Mouse (Mus musculus): Measurements from ENCODE around the gene Sec14l1. TPM values are rescaled to one million over a fixed set of nuclear protein-coding genes. Genes with fewer than 3 reads are reported as not detected.

Sec14l1 gene
- total RNA-seq, 2 experiments from 2014 or later: 235 to 245 TPM

DNA sequence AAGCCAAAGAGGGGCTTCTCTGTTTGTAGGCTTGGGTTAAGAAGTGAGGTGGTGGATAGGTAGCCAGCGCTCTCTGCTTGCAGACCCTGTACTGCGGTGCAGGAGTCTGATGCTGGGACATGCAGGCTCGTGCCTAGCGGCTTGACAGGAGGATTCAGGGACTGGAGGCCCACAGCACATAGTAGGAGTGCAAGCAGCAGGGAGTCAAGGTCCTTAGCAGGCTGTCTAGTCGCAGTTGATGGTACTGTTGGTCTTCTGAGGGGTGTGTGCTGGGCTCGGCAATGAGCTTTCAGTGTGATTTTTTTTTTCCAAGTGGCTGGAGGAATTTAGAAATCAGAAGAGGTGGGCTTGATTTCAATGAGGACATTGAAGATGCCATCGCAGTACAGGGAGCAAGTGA lies 36.5 kb downstream of the Sec14l1 start:
- no peak for DNase-seq (ENCODE audit: low spot score in 2 of 2)

DNA sequence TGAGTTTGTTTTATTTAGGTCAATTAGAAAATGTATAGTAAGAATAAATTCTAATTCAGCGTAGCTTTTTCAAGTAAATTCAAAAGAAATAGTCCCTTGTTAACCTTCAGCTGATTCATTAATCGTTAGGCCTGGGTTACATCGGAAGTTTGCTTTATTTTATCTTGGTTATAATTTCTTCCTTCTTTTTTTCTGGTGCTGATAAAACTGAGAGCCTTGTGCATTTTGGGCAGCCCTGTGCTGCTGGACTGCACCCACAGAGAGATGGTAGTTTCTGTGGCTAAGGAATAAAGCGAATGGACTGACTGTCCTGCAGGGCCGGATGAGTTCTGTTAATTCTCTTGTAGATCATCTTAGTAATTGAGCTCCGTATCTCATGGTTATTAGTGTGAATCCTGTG lies 37.6 kb downstream of the Sec14l1 start:
- DNase-seq (ENCODE audit: low spot score in 2 of 2): no peak

DNA sequence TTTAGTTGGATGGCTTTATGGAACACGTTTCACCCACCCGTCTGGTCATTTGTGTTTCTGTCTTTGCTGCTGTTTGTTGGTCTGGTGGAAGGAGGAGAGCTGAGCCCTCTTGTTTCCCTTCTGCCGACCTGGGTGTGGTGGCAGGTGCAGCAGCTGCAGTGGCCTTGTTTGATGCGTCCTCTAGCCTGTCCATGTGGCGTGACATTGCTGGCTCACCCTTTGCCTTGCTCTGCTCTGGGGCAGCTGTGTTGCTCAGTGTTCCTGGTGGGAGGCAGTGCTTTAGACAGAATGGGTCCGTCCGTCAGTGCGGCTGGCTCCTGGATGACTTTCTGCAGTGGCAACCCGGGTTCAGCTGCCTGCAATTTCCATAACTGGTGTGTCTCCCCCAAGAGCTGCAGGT lies 38.6 kb downstream of the Sec14l1 start:
- no peak for DNase-seq (ENCODE audit: low spot score in 2 of 2)

DNA sequence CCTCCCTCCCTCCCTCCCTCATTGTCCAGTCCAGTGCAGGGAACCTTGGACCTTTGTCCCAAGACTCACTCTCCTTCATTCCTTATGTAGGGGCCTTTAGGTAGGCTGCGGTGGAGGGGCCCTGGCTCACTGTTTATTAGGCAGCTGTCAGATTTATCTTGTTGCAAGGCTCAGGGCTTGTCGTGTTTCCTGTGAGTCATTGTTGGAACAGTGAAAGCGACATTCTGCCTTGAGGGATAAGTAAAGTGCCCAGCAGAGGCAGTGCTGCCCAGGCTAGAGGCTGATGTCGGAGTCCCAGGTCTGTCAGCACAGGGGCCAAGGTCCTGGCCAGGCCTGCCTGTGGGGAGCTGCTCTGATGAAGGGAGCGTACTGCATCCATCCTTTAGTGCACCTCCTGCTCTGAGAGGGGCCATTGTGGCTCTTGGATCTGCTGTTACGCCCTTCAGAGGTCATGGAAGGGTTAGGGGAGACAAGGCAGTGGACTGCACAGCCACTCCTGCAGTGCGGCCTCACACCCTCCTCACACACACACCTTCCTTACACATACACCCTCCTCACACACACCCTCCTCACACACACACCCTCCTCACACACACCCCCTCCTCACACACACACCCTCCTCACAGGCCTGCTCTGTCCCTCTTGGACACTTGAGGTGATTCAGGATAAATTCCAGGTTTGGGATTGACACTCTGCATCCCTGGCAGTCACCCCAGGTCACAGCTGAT lies 39.3 kb downstream of the Sec14l1 start:
- no peak for DNase-seq (ENCODE audit: low spot score in 2 of 2)

DNA sequence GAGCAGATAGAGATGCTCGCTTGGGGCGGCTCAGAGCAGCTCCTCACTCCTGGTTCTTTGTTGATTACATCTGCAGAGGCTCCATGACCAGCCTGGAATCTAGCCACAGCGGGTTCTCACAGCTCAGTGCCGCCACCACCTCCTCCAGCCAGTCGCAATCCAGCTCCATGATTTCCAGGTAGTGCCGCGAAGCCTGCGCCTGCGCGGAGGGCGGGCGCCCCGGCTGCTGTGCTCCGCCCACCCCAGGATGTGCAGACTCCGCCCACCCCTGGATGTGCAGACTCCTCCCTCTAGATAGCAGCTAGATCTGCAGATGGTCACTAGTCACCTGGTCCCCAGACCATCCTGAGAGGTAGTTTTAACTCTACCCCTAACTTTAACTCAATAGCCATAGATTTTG lies 41.8 kb downstream of the Sec14l1 start:
- DNase-seq (ENCODE audit: low spot score in 2 of 2): no peak

DNA sequence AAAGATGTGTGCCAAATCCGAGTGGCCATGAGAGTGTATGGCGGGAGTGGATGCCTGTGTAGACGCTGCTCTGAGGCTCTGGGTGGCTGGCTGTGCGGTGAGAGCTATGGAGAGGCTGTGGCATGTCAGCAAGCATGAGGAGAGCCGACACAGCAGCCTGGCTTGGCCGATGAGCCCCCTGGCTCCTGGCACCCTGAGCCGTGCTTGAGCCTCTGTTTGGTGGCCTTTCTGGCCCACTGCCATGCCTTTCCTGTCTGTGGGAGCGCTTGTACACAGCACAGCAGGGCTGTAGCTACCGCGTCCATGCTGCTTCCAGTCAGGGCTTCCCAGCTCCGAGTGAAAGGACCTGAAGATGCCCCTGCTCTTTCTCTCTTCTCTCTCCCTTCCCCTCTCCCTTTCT lies 43.4 kb downstream of the Sec14l1 start:
- peak in 1 of 2 experiments; percentile 57 for DNase-seq (ENCODE audit: low spot score in 2 of 2)

DNA sequence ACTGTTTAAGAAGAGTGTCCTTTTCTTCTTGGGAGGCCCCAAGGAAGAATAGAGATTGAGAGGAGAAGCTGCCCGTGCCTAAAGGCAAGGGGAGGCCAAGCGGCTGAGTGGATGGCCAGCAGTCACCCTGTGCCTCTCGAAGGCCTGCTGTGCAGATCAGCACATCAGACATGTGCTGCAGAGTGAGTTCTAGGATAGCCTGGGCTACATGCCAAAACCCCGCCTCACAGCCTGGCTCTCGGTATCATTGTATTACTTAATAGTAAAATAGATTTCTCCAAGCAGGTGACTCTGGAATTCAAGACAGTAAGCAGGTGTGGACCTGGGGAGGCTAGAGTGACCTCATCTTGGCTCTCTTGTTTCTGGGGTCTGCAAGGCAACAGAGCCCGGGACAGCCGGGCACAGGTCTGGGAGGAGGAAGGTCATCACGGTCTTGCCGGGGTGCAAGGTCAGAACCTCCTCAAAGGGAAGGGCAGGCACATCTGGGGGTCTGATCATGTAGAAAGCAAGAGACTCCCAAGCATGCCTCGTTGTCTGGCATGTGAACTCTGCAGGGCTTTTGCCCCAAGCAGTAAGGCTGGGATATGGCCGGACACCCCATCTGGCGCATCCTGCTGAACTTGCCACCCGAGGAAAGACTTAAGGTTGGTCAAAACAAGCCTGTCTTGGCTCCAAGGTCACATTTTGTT lies 44.4 kb downstream of the Sec14l1 start:
- peak in 1 of 2 experiments; percentile 66 for DNase-seq (ENCODE audit: low spot score in 2 of 2)

DNA sequence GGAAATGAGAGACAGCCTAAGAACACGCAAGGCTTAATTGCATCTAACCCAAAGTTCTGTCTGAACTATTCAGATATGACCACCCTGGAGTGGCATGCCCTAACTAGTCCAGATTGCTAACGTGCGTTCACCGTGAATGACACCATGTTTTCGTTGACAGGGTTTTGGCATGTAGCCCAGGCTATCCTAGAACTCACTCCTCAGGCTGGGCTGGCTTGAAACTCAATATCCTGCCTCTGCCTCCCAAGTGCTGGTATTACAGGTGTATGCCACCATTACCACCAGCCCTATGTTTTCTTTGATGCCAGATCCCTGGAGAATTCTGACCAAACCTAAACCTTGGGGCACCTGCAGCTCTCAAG lies 45.0 kb downstream of the Sec14l1 start:
- no peak for DNase-seq (ENCODE audit: low spot score in 2 of 2)

DNA sequence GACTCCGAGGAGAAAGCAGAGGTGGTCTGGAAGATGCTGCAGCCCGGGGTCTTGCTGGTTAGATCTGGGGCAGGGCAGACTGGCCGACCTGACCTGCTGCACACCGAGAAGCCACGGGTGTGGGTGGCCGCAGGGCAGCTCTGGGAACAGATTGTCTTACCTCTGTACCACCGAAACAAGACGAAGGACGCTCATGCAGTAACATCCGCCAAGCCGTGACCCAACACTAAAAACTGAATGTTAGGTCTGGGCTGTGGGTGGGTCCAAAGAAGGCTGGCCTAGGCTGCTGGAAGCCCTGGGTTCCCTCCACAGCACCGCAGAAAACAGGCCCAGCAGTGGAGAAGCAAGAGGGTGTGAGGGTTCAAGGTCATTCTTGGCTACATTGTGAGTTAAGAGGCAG lies 45.8 kb downstream of the Sec14l1 start:
- no peak for DNase-seq (ENCODE audit: low spot score in 2 of 2)

DNA sequence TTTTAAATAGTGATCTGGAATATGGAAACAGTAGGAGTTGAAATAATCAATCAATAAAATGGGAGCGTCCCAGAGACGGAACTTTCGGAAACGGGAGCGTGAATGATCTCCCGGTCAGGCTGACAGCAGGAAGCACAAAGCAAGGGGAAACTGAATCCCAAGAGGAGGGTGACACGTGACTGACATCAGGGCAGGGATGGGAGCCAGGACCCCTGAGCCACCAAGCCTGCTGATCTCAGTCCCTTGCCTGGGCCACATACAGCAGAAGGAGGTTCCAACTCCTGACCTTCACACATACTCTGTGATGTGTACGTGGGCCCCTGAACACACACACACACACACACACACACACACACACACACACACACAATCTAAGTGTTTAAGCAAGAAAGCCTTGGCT lies 46.6 kb downstream of the Sec14l1 start:
- DNase-seq (ENCODE audit: low spot score in 2 of 2): no peak

DNA sequence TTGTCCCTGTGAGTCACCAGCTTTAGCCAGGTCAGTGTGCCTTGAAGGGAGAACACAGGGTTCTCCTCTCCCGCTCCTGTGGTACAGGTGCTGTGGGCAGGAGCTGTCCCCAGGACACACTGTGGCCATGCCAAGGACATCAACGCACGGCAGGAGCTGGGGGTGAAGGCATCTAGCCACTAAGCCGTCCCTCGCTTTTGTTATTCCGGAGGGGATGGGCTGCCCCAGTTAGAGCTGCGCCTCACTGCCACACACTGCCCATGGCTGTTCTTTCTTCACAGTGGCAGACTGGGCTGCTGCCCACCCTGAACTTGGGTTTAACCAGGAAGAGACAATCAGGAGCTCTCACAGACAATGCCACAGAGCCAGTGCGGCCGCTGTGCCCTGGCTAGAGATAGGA lies 48.1 kb downstream of the Sec14l1 start:
- DNase-seq (ENCODE audit: low spot score in 2 of 2): no peak

DNA sequence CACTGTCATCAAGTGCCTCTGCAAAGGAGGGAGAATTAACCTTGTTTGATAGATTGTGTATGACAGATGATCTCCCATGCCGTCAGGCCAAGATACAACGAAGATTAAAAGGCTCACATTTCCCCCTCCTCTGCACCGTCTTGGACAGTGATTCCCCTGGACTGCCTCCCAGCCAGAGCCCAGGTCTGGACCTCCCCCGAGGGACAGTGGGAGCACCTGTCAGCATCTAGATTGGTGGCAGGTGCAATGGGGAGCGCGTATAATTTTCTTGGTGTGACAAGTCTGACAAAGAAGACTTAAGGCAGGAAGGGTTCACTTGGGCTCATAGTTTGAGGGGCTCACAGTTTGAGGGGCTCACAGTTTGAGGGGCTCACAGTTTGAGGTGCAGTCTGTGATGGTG lies 48.8 kb downstream of the Sec14l1 start:
- no peak for DNase-seq (ENCODE audit: low spot score in 2 of 2)

DNA sequence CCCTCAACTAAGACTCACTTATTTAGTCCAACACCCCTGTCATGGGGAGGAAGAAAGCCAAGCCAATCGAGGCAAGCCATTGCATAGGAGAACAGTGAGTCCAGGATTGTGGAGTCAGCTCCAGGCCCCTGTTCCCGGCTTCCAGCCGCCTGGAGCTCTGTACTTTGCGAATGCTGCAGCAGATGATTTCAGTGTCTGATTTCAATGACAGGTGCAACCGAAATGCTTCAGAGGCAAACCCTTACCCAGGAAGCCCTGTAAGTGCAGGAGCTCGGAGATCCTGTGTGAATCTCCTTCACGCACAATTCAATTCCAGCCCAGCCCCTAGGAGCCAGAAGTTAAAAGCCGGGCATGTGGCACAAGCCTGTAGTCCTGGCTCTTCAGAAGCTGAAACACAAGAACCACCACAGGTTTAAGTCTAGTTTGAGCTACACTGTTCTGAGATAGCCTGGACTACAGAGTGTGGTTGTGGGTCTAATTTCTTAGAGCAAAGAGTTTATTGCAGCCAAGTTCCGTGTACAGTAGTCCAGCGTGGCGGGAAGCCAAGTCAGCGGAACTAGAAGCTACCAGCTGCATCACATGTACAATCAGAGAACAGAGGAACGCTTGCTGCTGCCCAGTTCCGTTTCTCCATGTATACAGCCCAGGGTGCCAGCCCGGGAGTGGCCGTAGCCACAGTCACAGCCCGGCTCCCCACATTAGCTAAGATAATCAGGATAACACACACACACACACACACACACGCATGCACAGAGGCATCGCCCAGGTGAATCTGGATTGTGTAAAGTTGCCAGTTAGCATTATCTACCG lies 53.5 kb downstream of the Sec14l1 start:
- peak in 1 of 2 experiments; percentile 54 for DNase-seq (ENCODE audit: low spot score in 2 of 2)

DNA sequence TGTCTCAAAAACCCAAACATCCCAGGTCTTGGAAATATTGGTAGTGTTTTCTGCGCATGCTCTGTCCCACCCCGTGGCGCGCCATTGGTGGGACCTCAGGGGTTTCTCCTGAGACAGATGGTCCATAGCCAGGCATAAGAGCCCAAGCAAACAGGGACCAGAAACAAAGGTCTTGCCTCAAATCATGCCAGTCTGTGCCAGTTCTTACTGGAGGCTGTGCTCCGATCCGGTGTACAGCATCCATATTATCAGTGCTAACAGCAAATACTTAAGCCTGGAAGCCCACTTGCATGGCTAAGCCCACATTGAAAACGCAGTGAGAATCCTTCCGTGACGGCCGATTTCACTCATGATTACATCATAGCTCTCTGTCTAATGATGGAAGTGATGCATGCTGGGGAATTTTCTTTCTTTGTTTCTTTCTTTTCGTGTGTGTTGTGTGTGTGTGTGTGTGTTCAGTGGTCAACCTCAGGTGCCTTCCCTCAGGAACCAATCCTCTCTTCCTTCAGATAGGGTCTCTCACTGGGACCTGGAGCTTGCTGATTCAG lies 54.2 kb downstream of the Sec14l1 start:
- DNase-seq (ENCODE audit: low spot score in 2 of 2): no peak

DNA sequence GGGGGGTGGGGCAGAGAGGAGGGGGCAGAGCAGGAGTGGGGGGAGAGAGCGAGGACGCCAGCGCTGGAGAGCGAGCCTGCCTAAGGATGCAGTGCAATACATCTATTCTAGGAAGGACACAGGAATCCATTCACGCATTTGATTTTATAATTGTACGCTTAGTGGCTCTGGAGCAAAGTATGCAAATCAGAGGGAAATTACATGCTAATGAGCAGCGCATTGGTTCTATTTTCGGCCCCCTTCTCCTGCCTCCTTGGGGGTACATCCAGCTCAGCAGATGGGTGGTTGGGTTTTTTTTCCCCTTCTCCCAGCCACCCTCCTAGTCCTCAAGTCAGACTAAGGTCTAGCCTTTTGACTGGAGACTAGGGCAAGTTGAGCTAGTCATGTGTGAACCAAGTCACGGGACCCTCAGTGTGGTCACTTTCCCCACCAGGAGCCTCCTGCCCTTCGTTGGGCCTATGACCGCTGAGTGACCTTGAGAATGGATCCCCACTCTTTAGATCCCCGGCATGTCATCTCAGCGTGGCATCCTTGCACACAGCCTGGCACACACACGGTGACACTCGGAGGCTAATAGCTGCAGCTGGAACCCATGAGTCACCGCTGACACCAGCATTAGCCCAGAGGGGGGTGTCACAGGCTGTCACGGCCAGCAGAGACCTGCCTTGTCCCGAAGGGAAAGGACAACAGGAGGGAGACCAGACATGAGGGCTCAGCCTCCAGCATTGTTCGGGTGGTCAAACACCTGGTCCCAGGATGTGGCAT lies 55.0 kb downstream of the Sec14l1 start:
- peak in 1 of 2 experiments; percentile 43 for DNase-seq (ENCODE audit: low spot score in 2 of 2)

DNA sequence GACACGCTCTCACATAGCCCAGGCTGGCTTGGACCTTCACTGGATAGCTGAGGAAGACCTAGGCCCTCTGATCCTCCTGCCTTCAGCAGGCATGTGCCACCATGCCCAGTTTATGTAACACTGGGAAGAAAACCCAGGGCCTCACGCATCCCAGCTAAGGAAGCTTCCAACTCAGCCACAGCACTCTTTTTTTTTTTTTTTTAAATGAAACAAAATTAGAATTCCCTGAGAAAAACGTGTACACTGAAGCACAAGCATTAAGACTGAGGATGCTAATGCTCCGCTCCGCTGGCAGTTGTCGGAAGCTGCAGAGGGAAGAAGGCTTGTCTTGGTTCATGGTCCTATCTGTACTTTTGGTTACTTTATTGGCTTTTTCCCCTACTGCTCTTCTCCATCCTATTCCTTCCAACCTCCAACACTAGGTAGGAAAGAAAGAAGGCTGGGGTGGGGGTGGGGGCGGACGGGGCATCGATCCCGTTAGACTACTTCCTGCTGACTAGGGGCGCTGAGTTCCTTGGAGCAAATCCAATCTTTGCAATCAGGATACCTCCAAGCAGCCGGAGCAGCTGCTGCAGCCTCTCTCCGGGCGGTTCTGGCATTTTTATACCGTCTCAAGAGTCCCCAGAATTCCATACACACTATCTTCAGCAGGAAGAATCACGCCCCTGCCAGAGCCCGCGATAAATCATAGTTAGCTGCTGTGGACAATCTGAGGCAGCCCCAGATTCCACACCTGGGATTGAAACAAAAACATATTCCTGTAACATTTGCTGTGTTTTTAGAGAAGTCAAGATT lies 59.3 kb downstream of the Sec14l1 start:
- peak in 1 of 2 experiments; percentile 12 for DNase-seq (ENCODE audit: low spot score in 2 of 2)

DNA sequence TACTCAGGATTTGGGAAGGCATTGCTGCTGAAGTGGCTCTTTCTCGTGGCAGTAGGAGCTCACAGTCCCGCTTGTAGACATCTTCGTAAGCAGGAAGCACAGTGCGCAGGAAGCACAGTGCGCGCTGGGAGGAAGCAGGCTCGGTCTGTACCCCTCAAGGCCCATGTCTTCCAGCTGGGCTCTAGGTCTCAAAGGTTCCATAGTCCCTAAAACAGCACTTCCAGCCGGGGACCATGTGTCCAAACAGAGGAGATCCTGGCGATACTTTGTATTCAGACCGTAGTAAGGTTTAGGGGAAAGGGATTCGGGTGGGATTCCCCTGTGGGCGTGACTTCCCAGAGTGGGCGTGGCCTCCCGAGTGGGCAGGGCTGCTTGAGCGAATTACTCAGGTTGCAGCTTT lies 60.0 kb downstream of the Sec14l1 start:
- peak in 1 of 2 experiments; percentile 15 for DNase-seq (ENCODE audit: low spot score in 2 of 2)

DNA sequence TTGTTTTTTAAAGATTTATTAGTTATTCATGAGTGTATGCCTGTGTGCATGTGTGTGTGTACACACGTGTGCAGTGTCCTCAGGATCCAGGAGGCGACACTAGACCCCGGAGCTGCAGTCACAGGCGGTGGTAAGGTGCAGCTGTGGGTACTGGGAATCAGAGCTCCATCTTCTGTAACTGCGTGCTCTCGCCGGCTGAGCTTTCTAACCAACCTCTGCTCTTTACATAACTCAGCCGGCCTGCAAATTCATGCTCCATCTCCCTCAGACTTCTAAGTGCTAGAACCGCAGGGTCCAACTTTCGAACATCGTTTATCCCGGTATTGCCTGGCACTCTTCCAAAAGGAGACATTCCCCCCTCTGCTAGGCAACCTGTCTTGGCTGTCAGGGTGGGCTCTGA lies 60.5 kb downstream of the Sec14l1 start:
- DNase-seq (ENCODE audit: low spot score in 2 of 2): peak in 1 of 2 experiments; percentile 57

DNA sequence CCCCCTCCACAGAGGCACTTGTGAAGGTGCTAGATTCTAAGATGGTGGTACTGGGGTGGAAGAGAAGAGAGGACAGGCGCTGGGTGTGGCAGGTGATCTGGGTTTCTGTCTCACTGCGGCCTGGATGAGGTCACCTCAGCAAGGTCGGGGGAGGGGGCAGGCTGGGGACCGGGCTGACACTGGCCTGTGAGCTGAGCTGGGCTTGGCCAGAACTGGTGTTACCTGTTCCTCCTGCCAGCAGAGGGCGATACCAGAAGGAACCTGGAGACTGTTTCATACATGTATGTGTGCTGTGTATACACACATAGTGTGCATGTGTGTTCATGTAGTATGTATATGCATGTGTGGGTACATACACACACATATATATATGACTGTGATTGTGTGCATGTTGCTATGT lies 61.3 kb downstream of the Sec14l1 start:
- DNase-seq (ENCODE audit: low spot score in 2 of 2): no peak

DNA sequence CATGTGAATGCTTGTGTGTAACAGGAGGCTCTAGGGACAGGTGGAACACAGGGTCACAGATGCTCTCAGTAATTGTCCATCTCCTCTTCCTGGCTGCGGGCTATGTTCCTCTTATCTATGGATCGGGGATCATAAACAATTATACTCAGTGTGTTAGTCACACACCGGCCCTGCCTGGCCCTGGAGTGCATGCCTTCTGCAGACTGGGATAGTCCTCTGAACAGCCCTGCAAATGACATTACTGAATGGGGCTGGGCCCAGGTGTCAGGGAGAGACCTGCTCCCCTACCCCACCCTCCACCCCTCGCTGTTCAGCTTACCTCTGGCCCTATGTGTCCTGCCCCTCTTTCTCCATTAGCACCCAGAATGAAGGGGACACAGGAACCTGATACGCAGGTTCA lies 61.9 kb downstream of the Sec14l1 start:
- DNase-seq (ENCODE audit: low spot score in 2 of 2): no peak

Measured in layer of hippocampus, adult 18-20 months (tissue).